Mouse (Mus musculus) heart, adult 2 months (tissue): ENCODE data around the gene Prom2.

Source experiments
- CTCF ChIP-seq: fragments of 200-600 bp; IDR thresholded peaks from 2 replicates; pipeline ENCODE4 v1.8.1; 2022; ENCODE audit warnings: antibody characterized with exemption, mild to moderate bottlenecking, moderate library complexity
- EP300 ChIP-seq: fragments of 200-500 bp; IDR thresholded peaks from 2 replicates; pipeline ENCODE4 v1.6.1; 2011; ENCODE audit warnings: low read depth, low read length, control low read depth; ENCODE audit not compliant: insufficient read depth
- POLR2A ChIP-seq: fragments of 200-500 bp; IDR thresholded peaks from 2 replicates; pipeline ENCODE4 v1.6.1; 2011; ENCODE audit warnings: mild to moderate bottlenecking, low read depth, low read length, control low read depth; ENCODE audit not compliant: insufficient read depth

- no peak for TF ChIP-seq CTCF
- no peak for TF ChIP-seq EP300
- no peak for TF ChIP-seq POLR2A
Observed at GRCm38 (mm10) chr2:127481841-127482532, 59.3 kb downstream of the Prom2 start.
